7 mouse cellular contexts compared by ENCODE assay signal in genomic region chr19:29805101-29805916, GRCm38 (mm10). TPM values are rescaled to one million over a fixed set of nuclear protein-coding genes. Genes with fewer than 3 reads are reported as not detected.
DNase-seq lines count a peak whose midpoint lies in the region; ATAC-seq and TF ChIP-seq lines count a peak whose summit lies in the region.

No protein-coding gene starts in this region.

- intact Hi-C loops in left cerebral cortex, postnatal 4 days (cut with DNase I): no loop called here

- peak overlapping the region; percentile 88 for H3K9ac ChIP-seq in hindbrain, postnatal 0 days (replicated peaks; ENCODE audit: low read length)

- H3K36me3 ChIP-seq in hindbrain, postnatal 0 days (ENCODE audit: insufficient read depth, low read length): peaks cover 8% of the 10 kb centered on the region
- H3K36me3 ChIP-seq in midbrain, embryonic 10.5 days: peaks cover 25% of the 10 kb centered on the region

- peak; percentile 84 for ATAC-seq in common myeloid progenitor, adult 5-6 weeks (replicated peaks; ENCODE audit: low read depth, poor library complexity, severe bottlenecking)
- peak; percentile 44 for ATAC-seq in hindbrain, postnatal 0 days

- no peaks in the 10 kb centered on the region for H3K27me3 ChIP-seq in hindbrain, postnatal 0 days (ENCODE audit: insufficient read depth, low read length)
- no peaks in the 10 kb centered on the region for H3K27me3 ChIP-seq in midbrain, embryonic 10.5 days (ENCODE audit: low read depth, poor library complexity, severe bottlenecking)

- no peaks in the 10 kb centered on the region for H3K9me3 ChIP-seq in hindbrain, postnatal 0 days (ENCODE audit: low read length)
- H3K9me3 ChIP-seq in midbrain, embryonic 10.5 days (replicated peaks): no peaks in the 10 kb centered on the region

- no peak; the same call in 1 of the 2 replicates for TF ChIP-seq CTCF in hindbrain, postnatal 0 days (IDR thresholded peaks at IDR 0.05; ENCODE audit: low read depth)

- H3K27ac ChIP-seq in hindbrain, postnatal 0 days: peak overlapping the region; percentile 97
- peak overlapping the region; percentile 97 for H3K27ac ChIP-seq in midbrain, embryonic 10.5 days (replicated peaks)

- H3K4me3 ChIP-seq in hindbrain, postnatal 0 days (ENCODE audit: low read length): peak overlapping the region; percentile 83
- H3K4me3 ChIP-seq in midbrain, embryonic 10.5 days: peak overlapping the region; percentile 93

- WGBS in hindbrain, postnatal 0 days: under 1% methylated on average over 67 of the region's 72 CpGs
- WGBS in midbrain, embryonic 10.5 days: under 1% methylated on average over 67 of the region's 72 CpGs

- H3K4me1 ChIP-seq in hindbrain, postnatal 0 days (ENCODE audit: insufficient read depth, low read length): peaks cover 14% of the 10 kb centered on the region; the same call in 1 of the 2 replicates
- H3K4me1 ChIP-seq in midbrain, embryonic 10.5 days: peaks cover 29% of the 10 kb centered on the region

- H3K4me2 ChIP-seq in hindbrain, postnatal 0 days (ENCODE audit: low read depth, low read length): peak overlapping the region; percentile 91

- peak; percentile 67 to 70 for DNase-seq in adrenal gland, adult 18-20 months (ENCODE audit: low spot score in 2 of 2)
- peak; percentile 40 to 47 for DNase-seq in gastrocnemius, adult 8-10 months (ENCODE audit: low spot score in 2 of 2)
- DNase-seq in hindbrain, postnatal 0 days (ENCODE audit: low spot score): peak; percentile 73
- DNase-seq in left cerebral cortex, postnatal 4 days: peak; percentile 61
- peak; percentile 73 for DNase-seq in midbrain, embryonic 10.5 days (ENCODE audit: low spot score)
- peak; percentile 46 for DNase-seq in right cerebral cortex, postnatal 4 days

RNA-seq across cellular contexts. Expression of gene 9930021J03Rik, which starts 0.5 kb away (rescaled TPM):
- 10 to 100 TPM; 15.6 to 16.5 TPM for total RNA-seq in adrenal gland, adult 18-20 months (2021)
- total RNA-seq in common myeloid progenitor, adult 5-6 weeks (2017): 13.4 and 22.4 TPM in 2 replicates
- 10 to 100 TPM; 10.9 to 15.6 (median 11.8) TPM for total RNA-seq in gastrocnemius, adult 8-10 months (2022)
- total RNA-seq in hindbrain, postnatal 0 days (2014; rRNA removed): 23.8 and 24.1 TPM in 2 replicates
- 5.2 and 5.4 TPM in 2 replicates for polyA plus RNA-seq in hindbrain, postnatal 0 days (2015; fragmentation: Nextera tagmentation; extraction: Ambion mirVana)
- total RNA-seq in left cerebral cortex, postnatal 4 days (2021): 10 to 100 TPM; 36.0 to 37.7 TPM
- 4.0 and 4.2 TPM in 2 replicates for polyA plus RNA-seq in midbrain, embryonic 10.5 days (2016; fragmentation: Nextera tagmentation; extraction: Ambion mirVana)

RNA-seq across cellular contexts. Expression of gene Ranbp6, which starts 7.5 kb away (rescaled TPM):
- 10 to 100 TPM; 17.1 to 17.6 TPM for total RNA-seq in adrenal gland, adult 18-20 months (2021)
- 18.9 and 23.5 TPM in 2 replicates for total RNA-seq in common myeloid progenitor, adult 5-6 weeks (2017)
- 10 to 100 TPM; 10.1 to 12.5 (median 10.7) TPM for total RNA-seq in gastrocnemius, adult 8-10 months (2022)
- total RNA-seq in hindbrain, postnatal 0 days (2014; rRNA removed): 39.0 and 48.7 TPM in 2 replicates
- polyA plus RNA-seq in hindbrain, postnatal 0 days (2015; fragmentation: Nextera tagmentation; extraction: Ambion mirVana): 33.7 and 37.2 TPM in 2 replicates
- 10 to 100 TPM; 31.0 to 31.5 TPM for total RNA-seq in left cerebral cortex, postnatal 4 days (2021)
- polyA plus RNA-seq in midbrain, embryonic 10.5 days (2016; fragmentation: Nextera tagmentation; extraction: Ambion mirVana): 25.7 and 31.1 TPM in 2 replicates

Comparison
In these comparisons a context has a peak if more than half of its experiments do, and no peak if none do; other contexts are left out.
1. Peak in every context shown above with its lines: DNase-seq, ATAC-seq, H3K4me3 ChIP-seq and H3K27ac ChIP-seq.